Mouse (Mus musculus) kidney, postnatal 0 days (tissue): ENCODE measurements at regions not wholly inside any gene's neighbourhood (a gene's known extent, or its start where the extent isn't known, plus 50 kb on each side); places are given as distances from the start of the nearest gene placed in this dataset.

Experiments used
- ATAC-seq: fragments of 200-750 bp; cut with Nextera tagmentation; replicated peaks from 2 replicates; pipeline ENCODE4 v1.8.0; 2017; ENCODE audit warnings: low read depth, moderate number of reproducible peaks, moderate TSS enrichment, moderate library complexity; ENCODE audit not compliant: low FRiP score
- DNase-seq: peaks from one replicate; pipeline ENCODE4 v3.0.0-alpha.2; 2016; ENCODE audit warnings: low spot score
- H3K27ac ChIP-seq: fragments of 300-500 bp; sonication (generic); 2 replicates; pipeline ENCODE4 v1.5.1; 2014; ENCODE audit warnings: mild to moderate bottlenecking
- H3K27me3 ChIP-seq: fragments of 300-500 bp; sonication (generic); 2 replicates; pipeline ENCODE4 v1.6.1; 2014; ENCODE audit warnings: low read length, mixed read lengths; ENCODE audit not compliant: insufficient read depth
- H3K36me3 ChIP-seq: fragments of 300-500 bp; sonication (generic); 2 replicates; pipeline ENCODE4 v1.6.1; 2014; ENCODE audit warnings: low read length, mixed read lengths; ENCODE audit not compliant: insufficient read depth
- H3K4me1 ChIP-seq: fragments of 300-500 bp; sonication (generic); replicated peaks from 2 replicates; pipeline ENCODE4 v1.6.1; 2014; ENCODE audit warnings: antibody characterized with exemption, low read length, mixed read lengths; ENCODE audit not compliant: insufficient read depth
- H3K4me2 ChIP-seq: fragments of 300-500 bp; sonication (generic); 2 replicates; pipeline ENCODE4 v1.6.1; 2014; ENCODE audit warnings: mild to moderate bottlenecking, low read length, moderate library complexity, mixed read lengths
- H3K4me3 ChIP-seq: fragments of 300-500 bp; sonication (generic); replicated peaks from 2 replicates; pipeline ENCODE4 v1.5.1; 2014; ENCODE audit warnings: low read depth, low read length
- H3K9ac ChIP-seq: fragments of 300-500 bp; sonication (generic); 2 replicates; pipeline ENCODE4 v1.6.1; 2014; ENCODE audit warnings: low read depth, low read length
- H3K9me3 ChIP-seq: fragments of 300-500 bp; sonication (generic); replicated peaks from 2 replicates; pipeline ENCODE4 v1.6.1; 2016; ENCODE audit warnings: low read length, inconsistent platforms, mixed read lengths
- CTCF ChIP-seq: IDR thresholded peaks from 2 replicates; pipeline ENCODE4 v1.5.1; 2016; ENCODE audit warnings: antibody characterized with exemption, low read depth, mild to moderate bottlenecking, moderate library complexity
- WGBS: fragments of 180-500 bp; shearing (Covaris S2); extraction: QIAGEN DNeasy Blood & Tissue Kit; methylation state at CpG from one replicate; pipeline ENCODE4 v1.1.7; 2014; 5-methylcytosine and 5-hydroxymethylcytosine counted together

DNA sequence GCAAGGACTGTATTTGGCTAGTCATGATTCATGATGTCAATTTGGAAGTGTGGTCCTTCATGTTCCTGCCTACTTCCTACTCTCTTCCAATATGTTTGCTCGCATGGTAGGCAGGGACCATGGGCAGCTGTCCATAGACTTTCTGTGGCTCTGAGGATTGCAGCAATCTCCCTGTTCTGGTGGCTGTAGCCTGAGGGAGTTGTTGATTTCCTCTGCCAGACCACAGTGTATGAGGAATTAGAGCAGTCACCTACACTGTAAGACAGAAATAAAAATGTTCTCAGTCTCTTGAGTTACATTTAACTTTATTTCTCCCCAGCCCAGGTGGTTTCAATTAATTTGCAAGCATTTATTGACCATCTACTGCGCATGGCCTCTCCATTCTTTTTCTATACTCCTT is 190.5 kb downstream of the 4930564D02Rik start:
- DNase-seq (no peak), ATAC-seq (no peak)
- no peak overlapping the region for H3K4me3 ChIP-seq
- no peak for TF ChIP-seq CTCF
- no peaks in the 10 kb centered on the region for H3K9me3 ChIP-seq
- no peaks in the 10 kb centered on the region for H3K36me3 ChIP-seq
- H3K27me3 ChIP-seq, result no peaks in the 10 kb centered on the region
- H3K4me1 ChIP-seq, result no peaks in the 10 kb centered on the region
- WGBS, result 79% methylated on average over 2 of the region's 2 CpGs
- no peak overlapping the region for H3K27ac ChIP-seq
- H3K9ac ChIP-seq, result no peak overlapping the region
- no peak overlapping the region for H3K4me2 ChIP-seq

DNA sequence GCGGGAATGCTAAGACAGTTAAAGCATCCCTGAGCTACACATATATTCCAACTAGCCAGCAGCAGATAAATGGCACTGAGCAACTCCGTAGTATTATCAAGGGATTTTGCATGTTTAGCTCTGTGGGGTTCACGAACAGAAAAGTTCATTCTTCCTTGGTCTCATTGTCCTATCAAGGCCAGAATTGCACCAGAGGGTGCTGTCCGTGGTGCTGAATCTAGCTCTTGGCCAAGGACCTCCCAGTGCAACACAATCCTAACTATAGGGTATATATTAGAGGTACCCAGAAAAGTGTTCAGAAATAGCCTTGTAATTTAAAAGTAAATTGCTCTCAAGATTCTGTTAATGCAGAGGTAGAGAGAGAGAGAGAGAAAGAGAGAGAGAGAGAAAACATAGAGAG is 176.9 kb upstream of the Kcnd3 start:
- no peak for ATAC-seq
- H3K4me1 ChIP-seq, result no peaks in the 10 kb centered on the region
- no peak overlapping the region for H3K9ac ChIP-seq
- DNase-seq, result peak; percentile 86
- no peaks in the 10 kb centered on the region for H3K27me3 ChIP-seq
- H3K4me2 ChIP-seq, result no peak overlapping the region
- WGBS, result 34% methylated on average over 4 of the region's 4 CpGs
- H3K4me3 ChIP-seq, result no peak overlapping the region
- TF ChIP-seq CTCF, result no peak
- no peak overlapping the region for H3K27ac ChIP-seq
- H3K9me3 ChIP-seq, result no peaks in the 10 kb centered on the region
- no peaks in the 10 kb centered on the region for H3K36me3 ChIP-seq

DNA sequence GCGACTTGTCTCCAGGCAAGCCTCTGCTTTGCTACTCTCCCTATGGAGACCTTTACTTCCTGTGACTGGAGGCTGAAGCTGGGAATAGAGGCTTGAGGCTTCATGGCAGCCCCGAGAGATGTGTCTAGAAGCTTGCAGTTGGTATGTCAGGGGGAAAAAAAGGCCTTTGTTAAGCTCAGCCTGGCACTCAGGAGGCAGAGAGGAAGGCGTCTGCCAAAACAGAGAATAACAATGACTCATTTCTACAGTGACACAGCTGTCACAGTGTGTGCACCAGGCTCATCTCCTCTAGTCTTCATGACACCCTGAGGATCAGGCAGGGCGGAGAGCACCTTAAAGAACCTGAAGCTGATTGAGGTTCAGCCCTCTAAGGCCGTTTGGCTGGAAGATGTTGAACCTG is 171.2 kb upstream of the Kcnd3 start:
- Histone ChIP-seq H3K9ac (no peak overlapping the region), H3K4me1 (no peaks in the 10 kb centered on the region), H3K4me2 (no peak overlapping the region), H3K4me3 (no peak overlapping the region), H3K27me3 (no peaks in the 10 kb centered on the region), H3K9me3 (no peaks in the 10 kb centered on the region), H3K27ac (no peak overlapping the region), H3K36me3 (no peaks in the 10 kb centered on the region)
- WGBS, result 86% methylated on average over 5 of the region's 5 CpGs
- ATAC-seq (no peak), DNase-seq (no peak)
- no peak for TF ChIP-seq CTCF

DNA sequence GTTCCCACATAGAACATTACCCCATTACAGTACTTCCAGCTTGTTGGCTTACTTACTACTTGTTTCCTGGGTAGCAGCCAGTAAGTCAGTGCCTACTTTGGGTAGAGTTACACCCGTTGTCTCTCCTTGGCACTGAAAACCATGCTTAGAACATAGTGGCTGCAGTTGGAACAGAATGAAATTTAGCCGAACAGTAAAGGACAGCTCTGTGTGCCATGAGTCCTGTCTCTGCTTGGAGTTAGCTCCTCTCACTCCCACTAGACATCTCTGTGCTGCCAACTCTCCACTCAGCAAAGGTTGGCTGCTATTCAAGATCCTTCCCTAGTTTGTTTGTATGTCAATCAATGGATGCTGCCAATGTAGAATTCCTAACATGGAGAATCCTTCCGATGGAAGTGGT is 170.4 kb upstream of the Kcnd3 start:
- Histone ChIP-seq H3K4me2 (no peak overlapping the region), H3K4me3 (no peak overlapping the region), H3K27me3 (no peaks in the 10 kb centered on the region), H3K27ac (no peak overlapping the region), H3K4me1 (no peaks in the 10 kb centered on the region), H3K36me3 (no peaks in the 10 kb centered on the region), H3K9me3 (no peaks in the 10 kb centered on the region), H3K9ac (no peak overlapping the region)
- 82% methylated on average over 3 of the region's 3 CpGs for WGBS
- TF ChIP-seq CTCF, result no peak
- ATAC-seq (no peak), DNase-seq (no peak)

DNA sequence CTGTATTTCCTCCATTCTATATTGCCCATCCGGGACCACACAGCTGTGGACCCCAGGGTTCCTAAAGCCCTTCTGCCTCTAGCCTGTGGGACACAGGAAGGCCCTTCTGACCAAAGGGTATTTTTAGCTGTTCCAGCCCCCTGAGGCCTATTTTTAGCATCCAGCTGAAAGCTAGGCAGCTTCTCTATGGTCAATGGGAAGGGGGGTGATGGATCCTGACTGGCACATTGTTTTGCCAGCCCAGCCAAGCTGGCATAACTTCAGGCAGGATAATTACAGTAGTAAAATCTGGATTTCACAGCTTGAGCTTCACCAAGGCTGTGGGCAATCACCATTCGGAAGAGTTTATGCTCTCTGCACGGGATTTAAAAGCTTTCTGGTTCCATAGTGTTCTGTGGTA is 153.9 kb upstream of the Kcnd3 start:
- H3K27me3 ChIP-seq, result no peaks in the 10 kb centered on the region
- H3K36me3 ChIP-seq, result no peaks in the 10 kb centered on the region
- TF ChIP-seq CTCF, result no peak
- no peak overlapping the region for H3K4me2 ChIP-seq
- DNase-seq, result no peak
- H3K27ac ChIP-seq, result no peak overlapping the region
- H3K9ac ChIP-seq, result no peak overlapping the region
- H3K9me3 ChIP-seq, result no peaks in the 10 kb centered on the region
- H3K4me3 ChIP-seq, result no peak overlapping the region
- ATAC-seq, result no peak
- 81% methylated on average over 3 of the region's 3 CpGs for WGBS
- H3K4me1 ChIP-seq, result no peaks in the 10 kb centered on the region

DNA sequence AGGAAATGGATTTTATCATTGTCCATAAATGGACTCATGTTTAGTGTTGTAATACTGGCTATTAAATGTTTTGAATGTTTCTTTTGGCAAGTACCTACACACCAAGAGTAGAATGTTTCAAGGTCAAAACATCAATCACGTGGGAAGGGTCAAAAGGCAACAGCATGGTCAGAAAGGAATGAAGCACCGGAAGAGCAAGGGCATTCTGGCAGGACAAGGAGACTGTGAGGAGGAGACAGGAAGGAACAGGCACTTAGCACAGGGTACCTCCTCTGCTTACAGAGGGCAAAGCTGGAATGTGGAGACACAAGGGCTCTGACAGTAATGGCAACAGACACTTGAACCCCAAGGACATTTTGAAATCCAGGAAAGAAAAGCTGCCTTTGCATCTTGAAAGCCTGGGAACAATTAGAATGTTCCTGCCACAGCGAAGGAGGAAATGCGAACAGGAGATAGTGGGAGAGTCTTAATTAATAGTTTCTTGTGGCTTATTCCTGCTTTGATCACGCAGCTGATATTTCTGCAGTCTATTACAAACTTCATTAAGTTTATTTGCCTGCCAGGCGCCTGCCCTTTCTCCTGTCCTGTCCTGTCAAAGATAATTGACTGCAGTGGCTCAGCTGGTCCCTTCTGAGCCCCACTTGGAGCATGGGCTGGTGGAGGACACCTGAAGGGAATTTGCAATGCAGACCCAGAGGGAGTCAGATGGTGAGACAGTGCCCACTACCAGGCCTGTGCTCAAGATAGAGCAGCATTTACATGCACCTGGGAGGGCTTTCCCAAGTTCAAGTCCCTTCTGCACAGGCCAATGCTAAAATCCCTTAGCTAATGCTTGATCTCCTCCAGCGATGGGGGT is 151.2 kb upstream of the Kcnd3 start:
- no peak for TF ChIP-seq CTCF
- H3K9ac ChIP-seq, result no peak overlapping the region
- H3K9me3 ChIP-seq, result no peaks in the 10 kb centered on the region
- H3K4me3 ChIP-seq, result no peak overlapping the region
- ATAC-seq (no peak; the same call in 1 of the 2 replicates), DNase-seq (peak; percentile 65)
- H3K4me1 ChIP-seq, result no peaks in the 10 kb centered on the region
- no peaks in the 10 kb centered on the region for H3K36me3 ChIP-seq
- WGBS, result 17% methylated on average over 7 of the region's 7 CpGs
- H3K4me2 ChIP-seq, result no peak overlapping the region
- H3K27ac ChIP-seq, result no peak overlapping the region
- H3K27me3 ChIP-seq, result no peaks in the 10 kb centered on the region

DNA sequence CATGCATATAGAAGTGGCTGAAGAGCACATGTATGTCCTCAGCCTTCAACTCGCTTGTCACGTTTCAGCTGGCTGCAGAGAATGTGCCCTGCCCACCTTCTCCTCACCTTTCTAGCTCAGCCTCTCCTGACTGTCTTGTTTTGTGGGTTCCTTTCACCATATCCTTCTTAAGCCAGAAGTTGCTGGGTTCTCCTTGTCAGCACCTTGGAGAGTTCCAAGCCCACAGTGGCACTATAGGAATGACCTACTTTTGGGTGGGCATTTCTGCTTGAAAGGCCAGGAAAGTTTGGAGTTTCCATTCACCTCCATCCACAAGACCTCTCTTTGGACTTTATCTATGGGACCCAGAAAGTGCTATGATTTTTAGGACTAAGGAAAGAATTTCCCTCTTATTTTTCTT is 144.5 kb upstream of the Kcnd3 start:
- DNase-seq (peak; percentile 38), ATAC-seq (no peak)
- no peaks in the 10 kb centered on the region for H3K36me3 ChIP-seq
- no peak for TF ChIP-seq CTCF
- no peaks in the 10 kb centered on the region for H3K4me1 ChIP-seq
- no peak overlapping the region for H3K4me3 ChIP-seq
- H3K9ac ChIP-seq, result no peak overlapping the region
- 34% methylated on average over 2 of the region's 2 CpGs for WGBS
- no peaks in the 10 kb centered on the region for H3K27me3 ChIP-seq
- no peak overlapping the region for H3K27ac ChIP-seq
- no peak overlapping the region for H3K4me2 ChIP-seq
- no peaks in the 10 kb centered on the region for H3K9me3 ChIP-seq
